8 mouse cellular contexts compared by ENCODE assay signal in genomic region chr2:148580286-148580966, GRCm38 (mm10).
A peak's percentile ranks its signal among the peaks of the same experiment; 100 is the strongest.
DNase-seq lines count a peak whose midpoint lies in the region; ATAC-seq lines count a peak whose summit lies in the region.

No protein-coding gene starts in this region.

- no peak overlapping the region for H3K27ac ChIP-seq in forebrain, embryonic 13.5 days
- no peak overlapping the region for H3K27ac ChIP-seq in forebrain, embryonic 12.5 days
- no peak overlapping the region for H3K27ac ChIP-seq in midbrain, embryonic 13.5 days

- no peak overlapping the region for H3K9ac ChIP-seq in forebrain, embryonic 13.5 days
- no peak overlapping the region for H3K9ac ChIP-seq in forebrain, embryonic 12.5 days
- H3K9ac ChIP-seq in midbrain, embryonic 13.5 days (replicated peaks), result no peak overlapping the region

- H3K4me1 ChIP-seq in forebrain, embryonic 13.5 days, result no peaks in the 10 kb centered on the region
- no peaks in the 10 kb centered on the region for H3K4me1 ChIP-seq in forebrain, embryonic 12.5 days
- no peaks in the 10 kb centered on the region; the same call in 1 of the 2 replicates for H3K4me1 ChIP-seq in midbrain, embryonic 13.5 days (replicated peaks)

- 43% methylated on average over 7 of the region's 7 CpGs for WGBS in forebrain, embryonic 13.5 days
- 40% methylated on average over 7 of the region's 7 CpGs for WGBS in forebrain, embryonic 12.5 days
- 37% methylated on average over 7 of the region's 7 CpGs for WGBS in midbrain, embryonic 13.5 days

- no peak overlapping the region for H3K4me3 ChIP-seq in forebrain, embryonic 13.5 days
- no peak overlapping the region for H3K4me3 ChIP-seq in forebrain, embryonic 12.5 days (replicated peaks)
- no peak overlapping the region for H3K4me3 ChIP-seq in midbrain, embryonic 13.5 days (replicated peaks)

- no peaks in the 10 kb centered on the region for H3K9me3 ChIP-seq in forebrain, embryonic 13.5 days (replicated peaks)
- H3K9me3 ChIP-seq in forebrain, embryonic 12.5 days, result no peaks in the 10 kb centered on the region
- H3K9me3 ChIP-seq in midbrain, embryonic 13.5 days, result no peaks in the 10 kb centered on the region

- H3K36me3 ChIP-seq in forebrain, embryonic 13.5 days (ENCODE audit: poor library complexity, severe bottlenecking), result no peaks in the 10 kb centered on the region
- H3K36me3 ChIP-seq in forebrain, embryonic 12.5 days (replicated peaks), result no peaks in the 10 kb centered on the region
- H3K36me3 ChIP-seq in midbrain, embryonic 13.5 days, result no peaks in the 10 kb centered on the region

- peak; percentile 68; the same call in 1 of the 2 replicates for ATAC-seq in forebrain, embryonic 13.5 days
- ATAC-seq in forebrain, embryonic 12.5 days (ENCODE audit: low FRiP score), result no peak
- ATAC-seq in granulocyte monocyte progenitor cell, adult 5-6 weeks (replicated peaks; ENCODE audit: poor library complexity, severe bottlenecking), result peak; percentile 30; the same call in 1 of the 2 replicates
- ATAC-seq in midbrain, embryonic 13.5 days, result peak; percentile 62; the same call in 1 of the 2 replicates

- no peaks in the 10 kb centered on the region for H3K27me3 ChIP-seq in forebrain, embryonic 13.5 days
- no peaks in the 10 kb centered on the region for H3K27me3 ChIP-seq in forebrain, embryonic 12.5 days
- H3K27me3 ChIP-seq in midbrain, embryonic 13.5 days, result no peaks in the 10 kb centered on the region

- no peak overlapping the region for H3K4me2 ChIP-seq in forebrain, embryonic 13.5 days
- no peak overlapping the region for H3K4me2 ChIP-seq in forebrain, embryonic 12.5 days
- H3K4me2 ChIP-seq in midbrain, embryonic 13.5 days (replicated peaks), result no peak overlapping the region

- DNase-seq in urinary bladder, postnatal 14 days (ENCODE audit: low spot score), result peak; percentile 42
- no peak for DNase-seq in urinary bladder, postnatal 10 days (ENCODE audit: low spot score)
- DNase-seq in kidney, postnatal 4 days, result peak; percentile 24 to 42
- peak; percentile 43 for DNase-seq in testis, postnatal 10 days (ENCODE audit: low spot score)
